Mouse (Mus musculus) lung, adult 18-20 months (tissue): ENCODE results near the gene Slc8a2.

ENCODE experiments used
- DNase-seq, 2 experiments: peaks; one replicate each; pipeline ENCODE4 v3.0.0; 2022; ENCODE audit warnings: mixed read lengths in 2 of 2

The Slc8a2 gene

DNA sequence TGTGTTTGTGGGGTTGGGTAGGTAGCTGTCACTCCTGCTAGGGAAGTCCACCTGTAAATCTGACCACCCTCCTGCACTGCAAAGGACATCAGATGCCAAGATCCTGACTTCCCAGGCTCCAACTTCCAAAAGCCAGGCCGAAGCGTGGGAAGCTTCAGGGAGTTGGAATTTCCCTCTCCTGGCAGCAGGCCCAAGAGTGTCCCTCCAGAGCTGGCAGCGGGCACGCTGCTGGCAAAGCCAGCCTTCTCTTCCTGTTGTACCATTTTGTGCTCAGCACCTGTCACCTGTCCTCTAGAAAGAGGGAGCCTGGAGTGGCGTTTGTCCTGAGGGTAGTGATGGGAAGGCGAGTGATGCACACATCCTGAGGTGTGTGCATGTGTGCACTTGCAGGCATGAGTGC is 1.3 kb upstream of the Slc8a2 start:
- no peak for DNase-seq

DNA sequence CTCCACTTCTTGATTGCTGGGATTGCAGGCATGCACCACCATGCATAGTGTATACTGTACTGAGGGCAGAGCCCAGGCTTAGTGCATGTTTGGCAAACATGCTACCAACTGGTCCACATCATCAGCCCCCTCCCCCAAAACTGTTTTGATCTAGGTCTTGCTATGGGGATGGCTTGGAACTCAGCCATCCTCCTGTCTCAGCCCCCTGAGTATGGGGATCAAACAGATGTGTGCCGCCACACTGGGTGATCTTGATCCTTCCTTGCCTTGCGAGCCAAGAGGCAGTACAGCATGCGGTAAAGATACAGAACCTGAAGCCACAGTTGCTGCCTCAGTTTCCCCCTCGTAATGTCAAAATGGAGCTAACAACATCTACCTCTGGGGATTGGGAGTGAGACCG is 727 bp upstream of the Slc8a2 start:
- no peak for DNase-seq

DNA sequence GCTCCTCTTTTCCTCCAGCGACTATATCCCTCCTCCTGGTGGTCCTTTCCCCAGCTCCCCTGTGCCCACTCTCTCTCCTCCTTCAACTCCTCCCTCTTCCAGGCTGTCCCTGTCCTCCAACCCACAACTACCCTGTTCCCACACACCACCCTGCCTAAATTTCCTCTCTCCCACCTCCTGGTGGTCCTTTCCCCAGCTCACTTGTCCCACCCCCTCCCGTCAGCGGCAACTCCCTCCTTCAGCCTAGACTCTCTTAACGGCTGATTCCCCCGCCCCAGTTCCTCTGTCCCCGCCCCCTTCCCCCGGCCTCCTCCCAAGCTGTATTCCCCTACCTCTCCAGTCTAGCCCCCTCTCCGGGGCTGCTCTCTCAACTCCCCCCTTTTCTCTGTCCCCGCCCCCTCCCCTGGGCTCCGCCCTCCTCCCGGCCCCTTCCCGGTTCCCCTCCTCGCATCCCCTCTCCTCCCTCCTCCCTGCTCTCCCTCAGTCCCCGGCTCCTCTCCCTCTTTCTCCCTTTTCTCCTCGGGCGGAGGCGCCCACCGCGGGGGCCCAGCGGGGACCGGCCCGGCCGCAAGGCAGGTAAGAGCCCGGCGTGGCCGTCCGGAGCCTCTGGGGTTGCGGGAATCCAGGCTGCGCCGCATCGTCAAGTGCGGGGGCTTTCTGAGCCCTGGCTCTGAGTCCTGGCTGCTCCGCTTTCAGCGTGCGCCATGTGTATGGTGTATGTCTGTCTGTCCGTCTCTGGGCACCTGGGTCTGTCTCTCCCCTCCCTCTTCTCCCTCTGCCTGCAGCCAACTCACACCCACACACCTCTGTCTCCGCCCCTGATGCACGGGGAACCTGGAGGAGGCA is 443 bp downstream of the Slc8a2 start:
- no peak for DNase-seq

GRCm38 (mm10) chr7:16130956-16131634 is 1.5 kb downstream of the Slc8a2 start:
- no peak for DNase-seq

- no peak for DNase-seq
Observed at GRCm38 (mm10) chr7:16132161-16132581, 2.5 kb downstream of the Slc8a2 start.

- DNase-seq = no peak
Observed at GRCm38 (mm10) chr7:16132926-16133325, 3.3 kb downstream of the Slc8a2 start.

- no peak for DNase-seq
Observed at GRCm38 (mm10) chr7:16133691-16134090, 4.1 kb downstream of the Slc8a2 start.

- no peak for DNase-seq
Observed at GRCm38 (mm10) chr7:16134951-16135392, 5.3 kb downstream of the Slc8a2 start.

DNA sequence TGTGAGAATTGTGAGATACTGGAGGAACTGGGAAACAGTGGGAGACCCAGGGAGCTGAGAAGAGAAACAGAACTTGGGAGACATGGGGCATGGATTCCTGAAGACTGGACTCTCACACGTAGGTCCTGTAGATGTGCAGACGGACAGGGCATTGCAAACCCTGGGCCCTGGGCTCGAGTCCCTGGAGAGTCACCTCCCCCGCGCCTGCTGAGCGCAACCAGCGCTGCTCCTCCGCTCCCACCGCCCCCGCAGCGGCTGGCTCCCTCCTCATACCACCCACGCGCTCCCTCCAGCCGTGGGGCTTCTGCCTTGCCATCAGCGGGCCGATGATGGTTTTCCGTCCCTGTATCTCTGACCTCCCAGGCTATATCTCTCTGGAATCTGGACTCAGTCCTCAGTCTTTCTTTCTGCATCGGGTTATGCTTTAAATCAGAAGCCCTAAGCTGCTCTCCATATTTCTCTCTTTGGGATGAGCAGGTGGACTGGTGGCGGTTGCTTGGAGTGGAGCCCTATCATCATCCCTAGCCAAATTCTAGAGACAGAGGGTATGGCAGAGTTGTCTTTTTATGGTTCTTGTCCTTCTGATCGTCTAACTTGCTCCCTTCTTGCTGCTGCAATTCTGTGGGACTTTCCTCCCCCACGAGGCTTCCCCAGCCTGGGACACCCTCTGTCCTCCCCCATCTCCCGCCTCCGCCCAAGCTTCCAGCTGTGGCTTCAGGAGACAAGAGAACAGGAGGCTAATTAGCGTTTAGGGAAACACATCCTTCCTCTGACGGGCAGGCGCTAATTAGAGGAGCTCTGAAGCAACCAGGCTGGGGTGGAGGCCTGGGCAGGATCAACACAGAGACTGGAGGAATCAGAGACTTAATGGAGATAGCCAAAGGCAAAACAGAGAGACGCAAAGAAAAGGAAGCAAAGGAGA is 17.1 kb downstream of the Slc8a2 start:
- DNase-seq = no peak

- peak in 1 of 2 experiments; percentile 28 for DNase-seq
Observed at GRCm38 (mm10) chr7:16147643-16148042, 18.0 kb downstream of the Slc8a2 start.

DNA sequence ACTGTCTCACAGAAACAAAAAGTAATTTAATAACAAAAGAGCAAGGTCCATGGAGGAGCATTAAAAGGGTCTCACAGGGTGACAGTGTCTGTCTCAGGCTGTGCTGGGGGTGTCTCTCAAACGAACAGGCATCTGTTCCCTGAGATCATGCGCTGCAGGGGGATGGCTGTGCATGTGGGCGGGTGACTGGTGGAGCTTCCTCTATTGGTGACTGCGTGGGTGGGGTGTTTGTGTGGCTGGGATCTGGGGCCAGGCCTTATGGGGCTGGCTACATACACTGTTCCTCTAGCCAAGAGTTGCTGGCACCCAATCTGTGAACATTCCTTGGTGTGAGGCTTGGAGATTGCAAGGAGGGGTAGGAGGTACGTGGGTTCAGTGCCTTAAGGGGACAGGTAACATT is 19.6 kb downstream of the Slc8a2 start:
- DNase-seq = no peak

- DNase-seq = no peak
Observed at GRCm38 (mm10) chr7:16150191-16151145, 20.8 kb downstream of the Slc8a2 start.

GRCm38 (mm10) chr7:16153522-16153921 is 23.9 kb downstream of the Slc8a2 start:
- DNase-seq = peak; percentile 16 to 28

DNA sequence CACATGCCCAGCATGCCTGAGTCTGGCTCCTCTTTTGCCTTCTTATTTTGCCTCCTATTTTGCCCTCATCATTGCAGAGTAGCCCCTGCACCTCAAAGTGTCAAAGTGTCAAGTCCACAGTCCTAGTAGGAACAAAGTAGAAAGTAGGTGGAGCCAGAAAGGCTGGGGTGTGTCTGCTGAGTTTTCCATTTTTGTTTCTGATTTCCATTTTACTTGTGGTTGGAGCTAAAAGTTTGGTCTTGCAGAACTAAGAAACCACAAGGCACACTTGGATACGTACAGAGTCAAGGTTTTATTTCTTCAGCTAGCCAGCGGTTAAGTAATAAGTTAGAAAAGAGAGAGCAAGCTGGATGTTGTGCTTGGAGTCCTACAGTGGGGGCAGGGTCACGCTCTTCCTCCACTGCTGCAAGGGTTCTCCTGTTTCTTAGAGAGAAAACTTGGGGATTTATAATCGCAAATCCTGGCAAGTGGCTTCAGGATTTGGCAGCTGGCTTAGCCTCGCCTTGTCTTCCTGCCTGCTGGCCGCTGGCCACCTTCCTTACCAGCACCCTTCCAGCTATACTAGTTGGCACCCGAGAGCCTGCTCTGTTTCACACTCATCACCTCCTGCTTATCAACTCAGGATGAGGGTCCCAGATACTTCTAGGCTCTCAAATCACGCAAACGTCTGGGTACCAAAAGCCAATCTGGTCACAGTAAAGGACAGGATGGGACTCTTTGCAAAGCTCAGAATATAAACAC is 25.7 kb downstream of the Slc8a2 start:
- DNase-seq = no peak

GRCm38 (mm10) chr7:16156105-16156714 is 26.6 kb downstream of the Slc8a2 start:
- no peak for DNase-seq

DNA sequence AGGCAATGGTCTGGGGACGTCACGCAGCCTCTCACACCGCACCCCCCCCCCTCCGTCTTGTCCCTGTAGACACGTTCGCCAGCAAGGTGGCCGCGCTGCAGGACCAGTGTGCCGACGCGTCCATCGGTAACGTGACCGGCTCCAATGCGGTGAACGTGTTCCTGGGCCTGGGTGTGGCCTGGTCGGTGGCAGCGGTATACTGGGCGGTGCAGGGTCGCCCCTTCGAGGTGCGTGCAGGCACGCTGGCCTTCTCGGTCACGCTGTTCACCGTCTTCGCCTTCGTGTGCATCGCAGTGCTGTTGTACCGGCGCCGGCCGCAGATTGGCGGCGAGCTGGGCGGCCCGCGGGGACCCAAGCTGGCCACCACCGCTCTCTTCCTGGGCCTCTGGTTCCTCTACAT is 29.1 kb downstream of the Slc8a2 start:
- DNase-seq = no peak

GRCm38 (mm10) chr7:16160702-16161101 is 31.1 kb downstream of the Slc8a2 start:
- peak; percentile 41 to 52 for DNase-seq

GRCm38 (mm10) chr7:16161302-16161701 is 31.7 kb downstream of the Slc8a2 start:
- no peak for DNase-seq

- DNase-seq = no peak
Observed at GRCm38 (mm10) chr7:16162036-16162435, 32.4 kb downstream of the Slc8a2 start.

DNA sequence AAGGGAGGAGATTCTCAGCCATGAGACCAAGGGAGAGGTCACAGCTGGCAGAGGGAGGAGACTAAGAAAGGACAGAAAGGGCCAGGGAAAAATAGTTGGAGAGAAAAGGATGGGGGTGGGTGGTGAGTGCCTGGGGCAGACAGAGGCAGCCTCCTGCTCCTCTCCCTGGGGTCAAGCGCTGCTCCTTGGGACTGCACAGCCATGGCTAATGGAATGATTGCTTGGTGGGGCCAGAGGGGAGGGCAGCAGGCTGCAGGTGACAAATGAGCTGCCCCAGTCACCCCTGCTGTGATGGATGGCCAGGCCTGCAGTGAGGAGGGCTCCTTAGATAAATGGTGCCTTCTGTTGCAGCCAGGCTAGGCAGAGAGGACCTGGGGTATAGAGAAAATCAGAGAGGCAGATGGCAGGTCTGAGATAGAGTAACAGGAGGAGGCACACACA is 42.5 kb downstream of the Slc8a2 start:
- DNase-seq = no peak
